Mouse (Mus musculus) CD4-positive naive resting alpha-beta T cell, adult 57 days (primary cell): ENCODE measurements around the gene Pcsk1n. TPM values are rescaled to one million over a fixed set of nuclear protein-coding genes. Genes with fewer than 3 reads are reported as not detected.

Experiments used
- total RNA-seq: library from RNA; stranded (reverse); gene quantifications from one replicate; pipeline ENCODE4 v1.2.4, GENCODE M21; 2023

Gene Pcsk1n
- not detected for total RNA-seq

DNA sequence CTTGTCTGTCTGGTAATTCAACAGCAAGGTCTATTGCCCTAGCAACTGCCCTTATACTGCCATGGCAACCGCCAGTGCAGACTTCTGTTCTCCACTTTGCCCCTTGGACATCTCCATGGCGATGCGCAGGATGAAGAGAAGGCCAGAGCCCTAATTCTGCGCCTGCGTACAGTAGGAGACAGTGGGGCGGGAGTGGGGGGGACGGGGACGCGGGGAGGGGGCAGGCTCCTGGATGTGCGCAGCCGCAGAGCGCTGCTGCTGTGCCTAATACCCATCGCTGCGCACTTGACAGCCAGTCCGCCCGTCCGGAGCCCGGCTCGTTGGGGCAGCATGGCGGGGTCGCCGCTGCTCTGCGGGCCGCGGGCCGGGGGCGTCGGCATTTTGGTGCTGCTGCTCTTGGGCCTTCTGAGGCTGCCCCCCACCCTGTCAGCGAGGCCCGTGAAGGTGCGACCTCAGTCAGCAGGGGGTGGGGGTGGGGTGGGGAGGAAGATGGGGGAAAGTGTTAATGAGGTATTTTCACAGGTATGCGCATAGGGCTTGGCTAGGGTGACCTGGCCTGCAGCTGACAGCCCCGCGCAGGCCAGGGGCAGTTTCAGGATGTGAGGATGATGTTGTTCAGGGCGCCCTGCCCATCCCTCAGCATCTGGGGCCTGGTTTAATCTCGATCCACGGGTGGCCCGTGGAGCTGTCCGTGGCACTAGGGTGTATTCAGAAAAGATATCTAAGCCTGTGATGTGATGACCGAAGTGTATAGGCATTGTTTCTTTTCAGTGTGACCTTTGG is at the start of gene Pcsk1n:
TSS of gene Pcsk1n (plus strand) at position 222 of the 783 bp plus-strand sequence.

GRCm38 (mm10) chrX:7878007-7878419 is 41.6 kb upstream of the Pcsk1n start, which contains the start of gene Pim2:
Gene Pim2 (plus strand): TSS chrX:7878262.

GRCm38 (mm10) chrX:7883841-7884567 is 35.6 kb upstream of the Pcsk1n start, which contains the start of gene Slc35a2:
Gene Slc35a2 (plus strand): TSS chrX:7884028.

DNA sequence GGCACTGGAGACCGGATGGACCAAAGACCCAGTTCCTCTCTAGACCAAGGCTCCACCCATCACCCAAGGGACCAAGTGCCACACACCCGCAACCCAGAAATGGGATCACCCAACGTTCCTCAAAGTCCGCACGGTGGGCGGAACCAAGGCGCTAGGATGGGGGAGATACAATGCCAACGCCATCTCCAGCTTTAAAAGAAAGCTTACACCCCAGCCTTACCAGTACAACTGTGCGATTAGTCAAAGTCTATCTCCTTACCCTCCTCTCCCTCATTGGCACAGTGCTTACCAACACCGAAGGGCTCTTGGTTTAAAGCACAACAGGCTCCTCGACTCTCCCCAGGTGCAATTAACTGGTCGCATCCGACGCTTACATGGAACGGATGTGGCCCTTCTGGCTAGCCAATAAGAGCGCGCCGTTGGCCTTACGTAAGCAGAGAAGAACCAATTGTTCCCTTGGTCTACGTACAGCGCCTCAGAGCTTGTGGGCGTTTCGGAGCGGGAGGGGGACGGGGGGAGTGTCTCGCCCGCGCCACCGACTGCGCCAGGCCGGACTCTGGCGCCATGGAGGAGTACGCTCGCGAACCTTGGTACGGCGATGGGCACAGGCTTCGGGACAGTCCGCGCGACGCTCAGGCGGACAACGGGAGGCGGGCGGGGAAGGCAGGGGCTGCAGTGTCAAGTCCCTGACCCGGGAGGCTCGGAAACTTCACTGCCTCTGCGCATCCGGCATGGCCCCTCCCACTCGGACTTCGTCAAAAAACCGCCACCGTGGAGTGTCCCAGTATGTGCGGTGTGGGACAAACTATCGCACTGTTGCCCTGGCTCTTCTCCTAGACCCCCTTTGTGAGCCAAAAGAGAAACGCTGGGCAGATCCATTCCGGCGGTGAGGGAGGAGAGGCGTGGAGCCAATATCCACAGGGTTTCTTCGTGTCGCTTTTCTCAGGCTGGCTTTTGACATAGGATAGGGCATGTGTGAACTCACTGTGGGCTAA is 20.4 kb upstream of the Pcsk1n start, which contains the start of the genes Pqbp1 and Timm17b:
TSS of gene Pqbp1 (minus strand) at position 390 of the 995 bp plus-strand sequence.
TSS of gene Timm17b (plus strand) at position 478 of the 995 bp plus-strand sequence.

GRCm38 (mm10) chrX:7907735-7908134 is 11.9 kb upstream of the Pcsk1n start, which contains the start of gene Gm10491:
Gene Gm10491 (minus strand): TSS chrX:7907835.

DNA sequence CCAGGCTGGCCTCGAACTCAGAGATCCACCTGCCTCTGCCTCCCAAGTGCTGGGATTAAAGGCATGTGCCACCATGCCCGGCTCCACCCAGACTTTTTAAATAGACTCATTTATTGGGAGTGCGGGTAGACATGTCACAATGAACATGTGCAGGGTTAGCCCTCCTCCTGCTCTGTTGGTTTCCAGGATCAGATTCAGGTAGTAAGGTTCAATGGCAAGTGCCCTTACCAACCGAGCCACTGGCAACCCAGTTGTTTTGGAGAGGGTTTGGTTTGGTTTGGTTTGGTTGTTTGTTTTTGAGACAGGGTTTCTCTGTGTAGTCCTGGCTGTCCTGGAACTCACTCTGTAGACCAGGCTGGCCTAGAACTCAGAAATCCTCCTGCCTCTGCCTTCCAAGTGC is 10.4 kb upstream of the Pcsk1n start, which contains the start of gene Gm10490:
TSS of gene Gm10490 (plus strand) at position 301 of the 400 bp plus-strand sequence.

GRCm38 (mm10) chrX:7928270-7928790 is 8.7 kb downstream of the Pcsk1n start, which contains the start of gene Eras:
Gene Eras (minus strand): TSS chrX:7928607.

GRCm38 (mm10) chrX:7947108-7947899 is 27.7 kb downstream of the Pcsk1n start, which contains the start of gene Hdac6:
Gene Hdac6 (minus strand): TSS chrX:7947889.

Other genes starting within 250 kb of the Pcsk1n start
- gene Plp2, start 248.4 kb upstream of the Pcsk1n start, total RNA-seq: 34.6 TPM
- gene Magix, start 238.6 kb upstream of the Pcsk1n start, total RNA-seq: not detected
- 47.3 TPM for gene Gpkow, start 222.7 kb upstream of the Pcsk1n start, total RNA-seq
- gene Wdr45, start 205.5 kb upstream of the Pcsk1n start, total RNA-seq: 105 TPM
- gene Gm45208, start 197.6 kb upstream of the Pcsk1n start, total RNA-seq: not detected
- 16.9 TPM for gene Praf2, start 191.4 kb upstream of the Pcsk1n start, total RNA-seq
- not detected for gene Ccdc120, start 168.9 kb upstream of the Pcsk1n start, total RNA-seq
- gene Tfe3, start 157.3 kb upstream of the Pcsk1n start, total RNA-seq: 22.6 TPM
- gene Gripap1, start 130.1 kb upstream of the Pcsk1n start, total RNA-seq: 150 TPM
- gene Kcnd1, start 97.5 kb upstream of the Pcsk1n start, total RNA-seq: 1.2 TPM
- gene Otud5, start 78.5 kb upstream of the Pcsk1n start, total RNA-seq: 205 TPM
- gene Pim2, start 41.6 kb upstream of the Pcsk1n start, total RNA-seq: 56.9 TPM
- 24.8 TPM for gene Slc35a2, start 35.8 kb upstream of the Pcsk1n start, total RNA-seq
- 83.4 TPM for gene Pqbp1, start 20.6 kb upstream of the Pcsk1n start, total RNA-seq
- 37.8 TPM for gene Timm17b, start 20.5 kb upstream of the Pcsk1n start, total RNA-seq
- gene Gm10491, start 12.0 kb upstream of the Pcsk1n start, total RNA-seq: not detected
- not detected for gene Gm10490, start 10.3 kb upstream of the Pcsk1n start, total RNA-seq
- gene Eras, start 8.8 kb downstream of the Pcsk1n start, total RNA-seq: not detected
- 17.9 TPM for gene Hdac6, start 28.1 kb downstream of the Pcsk1n start, total RNA-seq
- 3.3 TPM for gene Gata1, start 58.2 kb downstream of the Pcsk1n start, total RNA-seq
- gene Glod5, start 98.7 kb downstream of the Pcsk1n start, total RNA-seq: not detected
- 30.1 TPM for gene Suv39h1, start 154.9 kb downstream of the Pcsk1n start, total RNA-seq
- 114 TPM for gene Was, start 170.7 kb downstream of the Pcsk1n start, total RNA-seq
- gene Wdr13, start 213.1 kb downstream of the Pcsk1n start, total RNA-seq: 49.9 TPM
- 479 TPM for gene Rbm3, start 226.1 kb downstream of the Pcsk1n start, total RNA-seq